Mouse (Mus musculus): Measurements from ENCODE around the gene Aplp1. TPM values are rescaled to one million over a fixed set of nuclear protein-coding genes. Genes with fewer than 3 reads are reported as not detected.

Gene Aplp1
- polyA plus RNA-seq, 1 experiment from 2014 or later: 467 TPM

- Histone ChIP-seq H3K9ac (ENCODE audit: low read length) (peak within 1 kb of the TSS; percentile 73), H3K9me3 (replicated peaks; ENCODE audit: control insufficient read depth, low read length) (no peaks in the 10 kb centered on the region), H3K4me3 (ENCODE audit: low read depth, low read length) (peak within 1 kb of the TSS; percentile 56), H3K27me3 (replicated peaks; ENCODE audit: control insufficient read depth, insufficient read depth, low read length) (no peaks in the 10 kb centered on the region), H3K4me1 (ENCODE audit: control insufficient read depth, insufficient read depth, low read length) (0 out of 2 replicates have a peak, but pooled peaks cover 7% of the 10 kb centered on the region), H3K27ac (ENCODE audit: low read depth, low read length) (peak within 1 kb of the TSS; percentile 39; the same call in 1 of the 2 replicates), H3K36me3 (ENCODE audit: control insufficient read depth, insufficient read depth, low read length) (peaks cover 11% of the 10 kb centered on the region; the same call in 1 of the 2 replicates), H3K4me2 (ENCODE audit: low read length) (peak within 1 kb of the TSS; percentile 99)
- DNase-seq (ENCODE audit: low spot score) (peak; percentile 31), ATAC-seq (peak; percentile 29)
- WGBS: 10% methylated on average over 31 of the region's 31 CpGs
Measured at GRCm38 (mm10) chr7:30421175-30421889, 24.0 kb downstream of the Aplp1 start, which contains the start of gene Nfkbid. Gene Nfkbid, plus strand, starts transcription at chr7:30421732.

GRCm38 (mm10) chr7:30420673-30421072 lies 24.7 kb downstream of the Aplp1 start:
- Histone ChIP-seq H3K27ac (ENCODE audit: low read depth, low read length) (no peak overlapping the region), H3K4me1 (ENCODE audit: control insufficient read depth, insufficient read depth, low read length) (0 out of 2 replicates have a peak, but pooled peaks cover 7% of the 10 kb centered on the region), H3K9ac (ENCODE audit: low read length) (no peak overlapping the region), H3K4me2 (ENCODE audit: low read length) (no peak overlapping the region), H3K36me3 (ENCODE audit: control insufficient read depth, insufficient read depth, low read length) (peaks cover 6% of the 10 kb centered on the region; the same call in 1 of the 2 replicates), H3K4me3 (ENCODE audit: low read depth, low read length) (no peak overlapping the region), H3K9me3 (replicated peaks; ENCODE audit: control insufficient read depth, low read length) (no peaks in the 10 kb centered on the region), H3K27me3 (replicated peaks; ENCODE audit: control insufficient read depth, insufficient read depth, low read length) (no peaks in the 10 kb centered on the region)
- WGBS: 83% methylated on average over 3 of the region's 3 CpGs
- no peak for DNase-seq (ENCODE audit: low spot score)
- no peak for ATAC-seq

GRCm38 (mm10) chr7:30419561-30420499 lies 25.5 kb downstream of the Aplp1 start, which contains the start of gene Hcst:
Gene Hcst, minus strand, starts transcription at chr7:30419854.
- no peaks in the 10 kb centered on the region for H3K36me3 ChIP-seq (ENCODE audit: control insufficient read depth, insufficient read depth, low read length)
- H3K27ac ChIP-seq (ENCODE audit: low read depth, low read length): no peak within 1 kb of the TSS
- no peaks in the 10 kb centered on the region for H3K27me3 ChIP-seq (replicated peaks; ENCODE audit: control insufficient read depth, insufficient read depth, low read length)
- no peak within 1 kb of the TSS for H3K9ac ChIP-seq (ENCODE audit: low read length)
- H3K9me3 ChIP-seq (replicated peaks; ENCODE audit: control insufficient read depth, low read length): no peaks in the 10 kb centered on the region
- ATAC-seq (no peak), DNase-seq (ENCODE audit: low spot score) (no peak)
- no peak within 1 kb of the TSS for H3K4me2 ChIP-seq (ENCODE audit: low read length)
- H3K4me1 ChIP-seq (ENCODE audit: control insufficient read depth, insufficient read depth, low read length): 0 out of 2 replicates have a peak, but pooled peaks cover 7% of the 10 kb centered on the region
- WGBS: 72% methylated on average over 10 of the region's 10 CpGs
- H3K4me3 ChIP-seq (ENCODE audit: low read depth, low read length): no peak within 1 kb of the TSS

- Histone ChIP-seq H3K36me3 (ENCODE audit: control insufficient read depth, insufficient read depth, low read length) (no peaks in the 10 kb centered on the region), H3K9me3 (replicated peaks; ENCODE audit: control insufficient read depth, low read length) (no peaks in the 10 kb centered on the region), H3K27ac (ENCODE audit: low read depth, low read length) (no peak overlapping the region), H3K4me1 (ENCODE audit: control insufficient read depth, insufficient read depth, low read length) (0 out of 2 replicates have a peak, but pooled peaks cover 5% of the 10 kb centered on the region), H3K4me2 (ENCODE audit: low read length) (no peak overlapping the region), H3K4me3 (ENCODE audit: low read depth, low read length) (no peak overlapping the region), H3K27me3 (replicated peaks; ENCODE audit: control insufficient read depth, insufficient read depth, low read length) (no peaks in the 10 kb centered on the region), H3K9ac (ENCODE audit: low read length) (no peak overlapping the region)
- 82% methylated on average over 9 of the region's 9 CpGs for WGBS
- DNase-seq (ENCODE audit: low spot score): no peak
- ATAC-seq: no peak
Measured at GRCm38 (mm10) chr7:30417856-30418255, 27.5 kb downstream of the Aplp1 start.

GRCm38 (mm10) chr7:30413596-30413995 lies 31.7 kb downstream of the Aplp1 start, which contains the start of gene Tyrobp:
Gene Tyrobp, plus strand, starts transcription at chr7:30413760.
- Histone ChIP-seq H3K4me1 (ENCODE audit: control insufficient read depth, insufficient read depth, low read length) (no peaks in the 10 kb centered on the region), H3K9me3 (replicated peaks; ENCODE audit: control insufficient read depth, low read length) (no peaks in the 10 kb centered on the region), H3K27me3 (replicated peaks; ENCODE audit: control insufficient read depth, insufficient read depth, low read length) (no peaks in the 10 kb centered on the region), H3K36me3 (ENCODE audit: control insufficient read depth, insufficient read depth, low read length) (no peaks in the 10 kb centered on the region), H3K4me3 (ENCODE audit: low read depth, low read length) (no peak within 1 kb of the TSS), H3K4me2 (ENCODE audit: low read length) (no peak within 1 kb of the TSS), H3K27ac (ENCODE audit: low read depth, low read length) (no peak within 1 kb of the TSS), H3K9ac (ENCODE audit: low read length) (no peak within 1 kb of the TSS)
- no peak for ATAC-seq
- 72% methylated on average over 5 of the region's 5 CpGs for WGBS
- DNase-seq (ENCODE audit: low spot score): no peak

GRCm38 (mm10) chr7:30412735-30413147 lies 32.6 kb downstream of the Aplp1 start:
- Histone ChIP-seq H3K9me3 (replicated peaks; ENCODE audit: control insufficient read depth, low read length) (no peaks in the 10 kb centered on the region), H3K36me3 (ENCODE audit: control insufficient read depth, insufficient read depth, low read length) (no peaks in the 10 kb centered on the region), H3K4me2 (ENCODE audit: low read length) (no peak overlapping the region), H3K9ac (ENCODE audit: low read length) (no peak overlapping the region), H3K27me3 (replicated peaks; ENCODE audit: control insufficient read depth, insufficient read depth, low read length) (no peaks in the 10 kb centered on the region), H3K27ac (ENCODE audit: low read depth, low read length) (no peak overlapping the region), H3K4me3 (ENCODE audit: low read depth, low read length) (no peak overlapping the region), H3K4me1 (ENCODE audit: control insufficient read depth, insufficient read depth, low read length) (no peaks in the 10 kb centered on the region)
- 53% methylated on average over 3 of the region's 4 CpGs for WGBS
- no peak for DNase-seq (ENCODE audit: low spot score)
- no peak for ATAC-seq

- DNase-seq (ENCODE audit: low spot score) (no peak), ATAC-seq (no peak)
- Histone ChIP-seq H3K27me3 (replicated peaks; ENCODE audit: control insufficient read depth, insufficient read depth, low read length) (no peaks in the 10 kb centered on the region), H3K9ac (ENCODE audit: low read length) (no peak overlapping the region), H3K4me1 (ENCODE audit: control insufficient read depth, insufficient read depth, low read length) (no peaks in the 10 kb centered on the region), H3K27ac (ENCODE audit: low read depth, low read length) (no peak overlapping the region), H3K4me2 (ENCODE audit: low read length) (no peak overlapping the region), H3K36me3 (ENCODE audit: control insufficient read depth, insufficient read depth, low read length) (no peaks in the 10 kb centered on the region), H3K9me3 (replicated peaks; ENCODE audit: control insufficient read depth, low read length) (no peaks in the 10 kb centered on the region), H3K4me3 (ENCODE audit: low read depth, low read length) (no peak overlapping the region)
- WGBS: 87% methylated on average over 3 of the region's 3 CpGs
Measured at GRCm38 (mm10) chr7:30411023-30411422, 34.3 kb downstream of the Aplp1 start.

- H3K4me1 ChIP-seq (ENCODE audit: control insufficient read depth, insufficient read depth, low read length): no peaks in the 10 kb centered on the region
- H3K27me3 ChIP-seq (replicated peaks; ENCODE audit: control insufficient read depth, insufficient read depth, low read length): no peaks in the 10 kb centered on the region
- H3K4me2 ChIP-seq (ENCODE audit: low read length): no peak overlapping the region
- H3K4me3 ChIP-seq (ENCODE audit: low read depth, low read length): no peak overlapping the region
- no peaks in the 10 kb centered on the region for H3K36me3 ChIP-seq (ENCODE audit: control insufficient read depth, insufficient read depth, low read length)
- WGBS: 77% methylated on average over 2 of the region's 2 CpGs
- ATAC-seq: no peak
- no peak for DNase-seq (ENCODE audit: low spot score)
- H3K9ac ChIP-seq (ENCODE audit: low read length): no peak overlapping the region
- H3K27ac ChIP-seq (ENCODE audit: low read depth, low read length): no peak overlapping the region
- H3K9me3 ChIP-seq (replicated peaks; ENCODE audit: control insufficient read depth, low read length): no peaks in the 10 kb centered on the region
Measured at GRCm38 (mm10) chr7:30409789-30410188, 35.5 kb downstream of the Aplp1 start.

All from forebrain, embryonic 14.5 days (tissue).